Mouse (Mus musculus) gonadal fat pad, adult 2 months (tissue): ENCODE results near the gene Dis3l. TPM values are rescaled to one million over a fixed set of nuclear protein-coding genes. Genes with fewer than 3 reads are reported as not detected.
A peak's percentile ranks its signal among the peaks of the same experiment; 100 is the strongest.
"Not testable (repeated sequence)": the region's sequence is repeated elsewhere in the genome, so short reads cannot be mapped to it uniquely, and the experiment has no call there.

Experiments
- DNase-seq: peaks from one replicate; pipeline ENCODE4 v3.0.0-alpha.2; 2012; ENCODE audit warnings: low read depth
- polyA plus RNA-seq: library from polyadenylated mRNA; depleted of rRNA; stranded (reverse); fragments of >200 nt; gene quantifications from 2 replicates; pipeline ENCODE4 v1.2.3, GENCODE M21; 2012

The Dis3l gene
- polyA plus RNA-seq, 1 experiment: 6.5 TPM

DNA sequence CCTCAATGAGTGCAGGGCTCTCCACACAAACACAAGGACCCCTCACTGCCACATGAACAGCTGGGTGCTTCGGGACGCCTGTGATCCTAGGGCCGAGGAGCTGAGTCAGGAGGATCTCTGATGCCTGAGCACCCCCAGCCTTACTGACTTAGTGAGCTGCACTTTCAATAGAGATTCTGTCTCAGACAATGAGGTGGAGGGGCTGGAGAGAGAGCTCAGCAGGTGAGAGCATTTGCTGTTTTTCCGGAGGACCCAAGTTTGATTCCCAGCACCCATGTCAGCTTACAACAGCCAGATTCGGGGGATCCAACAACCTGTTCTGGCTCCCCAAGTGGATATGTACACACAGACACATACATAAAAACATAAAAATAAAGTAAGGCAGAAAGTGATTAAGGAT is 24.1 kb downstream of the Dis3l start:
- DNase-seq: no peak

DNA sequence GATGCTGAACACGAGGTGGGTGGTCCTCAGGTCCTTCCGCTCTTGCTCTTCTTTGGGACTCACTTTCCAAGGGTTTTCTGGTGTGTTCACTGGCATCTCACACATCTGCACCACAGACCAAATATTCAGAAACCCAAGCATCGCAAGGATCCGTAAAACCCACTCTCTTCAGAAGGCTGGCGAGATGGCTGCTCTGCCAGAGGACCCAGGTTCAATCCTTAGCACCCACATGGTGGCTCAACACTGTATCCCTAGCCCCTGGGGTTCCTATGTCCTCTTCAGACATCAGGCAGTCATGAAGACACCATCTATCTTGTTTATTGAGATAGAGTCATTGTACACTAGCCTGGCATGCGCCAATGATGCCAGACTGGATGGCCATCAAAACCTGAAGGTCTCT is 26.4 kb downstream of the Dis3l start:
- no peak for DNase-seq

DNA sequence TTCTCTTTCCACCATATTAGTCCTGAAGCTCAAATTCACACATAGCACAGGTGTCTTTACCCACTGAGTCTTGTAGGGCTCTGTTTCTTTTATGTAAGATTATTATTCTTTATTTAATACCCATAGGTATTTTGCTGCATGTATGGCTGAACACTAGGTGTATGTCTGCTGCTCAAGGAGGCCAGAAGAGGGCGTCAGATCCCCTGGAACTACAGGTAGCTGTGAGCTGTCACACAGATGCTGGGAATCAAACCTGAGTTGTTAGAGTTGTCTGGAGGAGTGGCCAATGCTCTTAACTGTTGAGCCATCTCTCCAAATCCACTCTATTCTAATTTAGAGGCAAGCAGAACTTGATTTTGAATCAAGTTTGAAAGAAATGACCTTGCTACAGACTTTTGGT is 29.0 kb downstream of the Dis3l start:
- DNase-seq: no peak

DNA sequence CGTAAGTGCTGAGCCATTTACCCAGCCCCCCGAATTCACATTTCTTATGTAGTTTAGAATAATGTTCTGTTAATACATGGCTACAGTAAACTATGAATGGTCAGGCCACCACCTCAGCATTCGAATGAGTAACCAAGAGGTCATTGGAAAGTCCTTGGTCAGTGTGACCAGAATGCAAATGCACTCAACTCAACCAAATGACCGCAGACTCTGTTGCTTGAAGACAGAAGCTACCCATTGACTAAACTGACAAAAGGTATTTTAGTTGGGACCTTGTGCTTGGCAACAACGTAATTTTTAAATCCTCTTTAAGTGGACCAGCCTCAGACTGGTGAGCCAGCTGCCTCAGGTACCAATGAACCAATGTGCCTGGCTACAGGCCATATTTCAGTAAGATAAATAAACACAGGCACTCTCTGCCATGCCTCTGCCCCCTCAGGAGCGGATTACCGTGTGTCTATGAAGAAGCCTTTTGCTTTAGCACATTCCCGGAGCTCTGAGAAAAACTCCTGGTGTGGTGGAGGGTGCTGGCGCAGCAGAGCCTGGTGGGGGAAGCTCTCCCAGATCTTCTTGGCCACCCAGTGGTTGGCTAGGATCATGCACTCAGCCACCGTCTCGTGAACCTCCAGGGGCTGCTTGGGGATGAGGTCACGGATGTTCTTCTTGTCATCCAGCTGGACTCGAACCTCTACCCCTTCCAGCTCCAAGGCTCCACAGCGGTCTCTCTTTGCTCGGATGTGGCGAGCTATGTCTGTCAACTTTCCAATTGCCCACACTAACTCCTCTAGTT is 29.9 kb downstream of the Dis3l start:
- peak; percentile 36 for DNase-seq

DNA sequence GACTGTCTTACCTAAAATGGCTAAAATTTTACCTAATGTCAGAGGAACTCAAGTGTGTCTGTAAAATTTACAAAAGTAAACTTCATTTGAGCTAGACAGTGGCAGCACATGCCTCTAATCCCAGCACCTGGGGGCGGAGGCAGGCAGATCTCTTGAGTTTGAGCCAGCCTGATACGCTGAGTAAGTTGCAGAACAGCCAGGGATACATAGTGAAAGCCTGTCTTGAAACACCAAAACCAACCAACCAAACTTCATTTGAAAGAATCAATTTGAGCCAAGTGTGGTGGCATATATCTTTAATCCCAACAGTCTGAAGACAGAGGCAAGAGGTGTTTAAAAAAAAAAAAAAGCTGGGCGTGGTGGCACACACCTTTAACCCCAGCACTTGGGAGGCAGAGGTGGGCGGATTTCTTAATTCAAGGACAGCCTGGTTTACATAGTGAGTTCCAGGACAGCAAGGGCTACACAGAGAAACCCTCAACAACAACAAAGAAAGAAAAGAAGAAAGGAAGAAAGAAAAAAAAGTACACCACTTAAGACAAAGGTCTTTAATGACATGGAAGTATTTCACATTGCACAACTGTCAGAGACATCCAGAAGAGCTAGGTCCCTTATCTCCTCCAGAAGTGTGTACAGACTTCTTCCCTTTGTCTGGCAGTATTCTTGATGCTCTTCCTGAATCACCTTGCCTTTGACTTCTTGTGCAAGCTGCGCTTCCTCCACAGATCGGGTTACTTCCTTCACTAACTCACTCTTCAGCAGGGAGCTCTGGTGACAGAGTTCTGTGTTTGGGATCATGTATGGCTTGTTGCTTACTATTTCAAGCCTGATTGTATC is 34.4 kb downstream of the Dis3l start:
- no peak for DNase-seq

DNA sequence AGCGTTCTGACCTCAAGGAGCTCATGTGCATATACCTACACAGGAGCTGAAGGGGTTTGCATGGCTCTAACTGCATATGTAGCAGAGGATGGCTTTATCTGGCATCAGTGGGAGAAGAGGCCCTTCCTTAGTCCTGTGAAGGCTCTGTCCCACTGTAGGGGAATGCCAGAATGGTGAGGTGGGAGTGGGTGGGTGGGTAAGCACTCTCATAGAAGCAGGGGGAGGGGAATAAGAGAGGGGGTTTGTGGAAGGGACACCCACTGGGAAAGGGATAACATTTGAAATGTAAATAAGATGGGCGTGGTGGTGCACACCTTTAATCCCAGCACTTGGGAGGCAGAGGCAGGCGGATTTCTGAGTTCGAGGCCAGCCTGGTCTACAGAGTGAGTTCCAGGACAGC is 38.0 kb downstream of the Dis3l start:
- not testable (repeated sequence) for DNase-seq

DNA sequence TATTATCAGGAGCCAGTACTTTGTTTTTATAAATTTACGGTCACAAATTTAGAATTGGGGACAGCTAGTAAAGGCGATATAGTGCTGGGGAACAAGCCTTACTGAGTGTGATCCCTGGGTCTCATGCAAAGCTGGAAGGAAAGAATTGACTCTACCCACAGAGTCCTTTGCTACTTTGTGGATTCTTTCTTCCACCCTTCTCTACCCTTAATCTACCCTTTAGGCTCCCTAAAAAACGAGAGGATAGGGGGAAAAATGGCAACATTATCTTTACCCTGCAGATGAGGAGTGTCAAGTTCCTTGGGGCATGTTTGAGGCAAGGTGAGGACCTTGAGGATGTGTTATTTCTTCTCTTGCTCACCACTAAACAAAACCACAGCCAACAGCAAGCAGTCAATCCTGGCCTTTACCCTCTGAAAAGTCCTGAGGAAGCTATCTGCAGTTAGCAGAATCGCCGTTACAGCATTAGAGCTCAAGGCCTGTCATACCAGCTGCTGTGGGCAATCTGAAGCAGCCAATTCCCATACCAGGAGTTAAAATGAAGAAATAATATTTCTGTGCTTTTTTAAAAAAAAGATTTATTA is 58.6 kb downstream of the Dis3l start:
- DNase-seq: no peak

DNA sequence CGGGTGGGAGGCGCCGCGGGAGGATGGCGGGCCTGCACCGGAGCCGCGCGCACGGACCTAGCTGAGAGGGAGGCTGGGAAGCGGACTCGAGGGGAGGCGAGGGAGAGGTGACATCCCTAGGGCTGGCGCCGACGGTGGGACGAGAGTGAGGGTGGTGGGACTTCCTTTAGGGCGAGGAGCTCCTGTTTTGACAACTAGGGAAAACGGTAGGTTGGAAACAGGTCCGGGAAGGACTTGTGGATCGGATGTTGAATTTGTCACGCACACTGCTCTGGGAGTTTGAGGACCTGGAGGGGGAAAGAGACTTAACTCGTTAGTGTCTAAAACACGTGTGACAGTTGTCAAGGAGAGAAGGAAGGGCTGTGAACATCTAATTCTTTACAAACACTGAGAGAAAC is 59.3 kb downstream of the Dis3l start:
- DNase-seq: no peak

DNA sequence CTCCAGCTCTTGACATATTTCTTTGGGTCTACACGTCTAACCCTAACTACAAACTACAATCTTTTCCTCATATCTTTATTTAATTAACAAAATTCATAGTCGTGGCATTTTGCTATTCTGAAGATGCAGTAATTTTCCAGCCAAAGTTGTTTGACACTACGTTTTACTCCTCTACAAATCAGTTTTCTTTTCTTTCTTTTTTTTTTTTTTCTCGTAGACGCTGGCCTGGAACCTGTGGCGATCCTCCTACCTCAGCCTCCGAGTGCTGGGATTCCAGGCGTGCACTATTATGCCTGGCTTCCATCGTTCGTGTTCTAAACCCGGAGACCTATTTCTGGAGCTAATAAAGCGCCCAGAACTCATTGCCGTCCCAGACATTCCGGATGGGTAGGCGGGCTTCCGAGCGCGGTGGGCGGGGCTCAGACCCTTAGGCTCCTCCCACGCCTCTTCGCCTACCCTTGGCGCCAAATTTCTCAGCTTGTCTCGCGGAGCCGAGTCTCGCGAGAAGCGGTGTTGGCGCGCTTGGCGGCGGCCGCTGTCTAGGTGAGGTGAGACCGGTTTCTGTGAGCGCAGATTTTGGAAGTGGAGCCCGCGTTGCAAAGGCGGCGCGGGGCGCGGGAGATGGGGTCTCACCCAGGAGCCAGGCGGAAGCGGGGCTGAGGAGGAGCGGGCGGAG is 59.8 kb downstream of the Dis3l start, which contains the start of gene Tipin:
Tipin (plus strand) TSS at position 477 of the 676 bp plus-strand sequence.
- DNase-seq: peak; percentile 33

DNA sequence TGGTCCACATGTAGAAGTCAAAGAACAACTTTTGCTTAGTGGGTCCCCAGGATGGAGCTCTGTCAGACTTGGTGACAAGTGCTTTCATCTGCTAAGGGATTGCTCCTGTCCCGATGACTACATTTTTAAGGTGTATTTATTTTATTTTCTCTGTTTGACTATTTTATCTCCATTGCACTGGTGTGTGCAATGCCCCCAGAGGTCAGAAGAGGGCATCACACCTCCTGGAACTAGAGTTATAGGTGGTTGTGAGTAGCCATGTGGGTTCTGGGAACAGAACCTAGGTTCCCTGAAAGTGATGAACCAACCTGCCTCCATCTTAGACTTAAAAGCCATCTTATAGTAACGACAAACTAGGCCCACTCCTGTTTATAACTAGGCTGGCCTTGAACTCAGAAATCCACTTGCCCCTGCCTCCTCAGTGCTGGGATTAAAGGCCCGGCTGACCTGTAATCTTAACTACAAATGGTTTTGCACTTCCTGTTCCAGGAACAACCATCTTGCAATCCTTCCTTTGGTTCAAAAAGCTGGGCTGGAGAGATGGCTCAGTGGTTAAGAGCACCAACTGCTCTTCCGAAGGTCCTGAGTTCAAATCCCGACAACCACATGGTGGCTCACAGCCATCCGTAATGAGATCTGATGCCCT is 62.3 kb downstream of the Dis3l start:
- DNase-seq: no peak

DNA sequence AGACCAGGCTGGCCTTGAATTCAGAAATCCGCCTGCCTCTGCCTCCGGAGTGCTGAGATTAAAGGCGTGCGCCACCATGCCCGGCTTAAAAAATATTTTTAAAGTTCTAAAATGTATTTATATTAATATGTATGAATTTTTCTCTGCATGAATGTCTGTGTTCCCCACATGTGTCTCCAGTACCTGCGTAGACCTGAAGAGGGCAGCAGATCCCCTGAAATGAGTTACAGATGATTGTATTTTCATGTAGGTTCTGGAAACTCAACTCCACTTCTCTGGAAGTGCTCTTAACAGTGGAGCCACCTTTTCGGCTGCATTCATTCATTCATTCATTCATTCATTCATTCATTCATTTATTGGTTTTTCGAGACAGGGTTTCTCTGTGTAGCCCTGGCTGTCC is 63.4 kb downstream of the Dis3l start:
- DNase-seq: no peak

DNA sequence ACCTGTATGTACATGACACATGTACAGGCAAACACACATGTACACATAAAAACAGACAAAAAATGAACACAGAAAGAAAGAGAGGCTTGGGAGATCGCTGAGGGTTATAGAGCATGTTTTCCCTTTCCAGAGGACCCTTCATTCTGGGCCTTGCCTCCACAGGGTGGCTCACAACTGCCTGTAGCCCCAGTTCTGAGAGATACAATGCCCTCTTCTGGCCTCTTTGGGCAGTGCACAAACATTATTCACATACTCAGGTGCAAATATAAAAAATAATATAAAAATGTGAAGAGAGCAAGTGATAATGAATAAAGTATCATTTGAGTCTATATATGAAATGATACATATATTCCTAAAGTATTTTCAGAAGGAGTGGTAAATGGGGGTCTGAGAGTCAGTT is 66.2 kb downstream of the Dis3l start:
- DNase-seq: no peak

DNA sequence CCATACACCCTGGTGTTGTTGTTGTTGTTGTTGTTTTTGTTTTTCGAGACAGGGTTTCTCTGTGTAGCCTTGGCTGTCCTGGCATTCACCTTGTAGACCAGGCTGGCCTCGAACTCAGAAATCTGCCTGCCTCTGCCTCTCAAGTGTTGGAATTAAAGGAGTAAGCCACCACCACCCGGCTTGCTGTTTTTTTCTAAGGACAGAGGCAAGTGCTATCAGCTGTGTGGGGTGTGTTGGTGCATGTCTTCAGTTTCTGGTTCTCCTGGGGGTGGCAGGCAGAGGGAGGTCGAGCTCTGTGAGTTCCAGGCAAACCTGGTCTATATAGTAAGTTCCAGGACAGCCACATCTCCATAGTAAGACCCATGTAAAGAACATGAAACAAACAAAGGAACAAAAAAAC is 66.8 kb downstream of the Dis3l start:
- no peak for DNase-seq

DNA sequence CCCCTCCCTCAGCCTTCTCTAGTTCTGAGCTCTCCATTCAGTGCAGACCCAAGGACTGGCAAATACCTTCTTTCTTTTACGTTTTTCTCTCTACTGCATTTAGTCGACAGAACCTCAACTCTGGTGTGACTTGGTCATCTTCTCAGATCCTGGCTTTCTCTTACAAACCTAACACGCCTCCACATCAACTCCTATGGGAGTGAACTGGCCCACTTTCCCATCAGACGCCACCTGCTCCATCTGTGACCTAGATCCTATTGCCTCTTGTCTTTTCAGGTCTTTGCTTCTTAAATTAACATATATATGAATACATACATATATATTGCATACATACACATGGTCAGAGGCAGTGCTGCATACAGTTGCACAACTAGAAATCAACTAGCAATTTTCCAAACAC is 67.3 kb downstream of the Dis3l start:
- no peak for DNase-seq

DNA sequence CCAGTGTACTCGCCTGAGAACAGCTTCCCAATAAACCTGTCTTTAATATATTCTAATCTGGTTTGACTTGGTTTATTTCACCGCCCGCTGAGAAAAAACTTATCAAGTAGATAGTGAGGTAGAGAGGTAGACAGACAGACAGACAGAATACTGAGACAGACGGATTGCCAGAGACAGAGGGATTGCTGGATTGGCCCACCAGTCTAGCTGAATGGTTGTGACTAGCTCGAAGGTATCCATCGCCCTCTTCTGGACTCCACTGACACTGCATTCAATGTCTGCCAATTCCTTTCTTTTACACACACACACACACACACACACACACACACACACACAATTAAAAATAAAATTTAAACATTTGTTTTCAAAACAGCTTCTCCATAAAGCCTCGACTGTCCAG is 68.5 kb downstream of the Dis3l start:
- DNase-seq: no peak

DNA sequence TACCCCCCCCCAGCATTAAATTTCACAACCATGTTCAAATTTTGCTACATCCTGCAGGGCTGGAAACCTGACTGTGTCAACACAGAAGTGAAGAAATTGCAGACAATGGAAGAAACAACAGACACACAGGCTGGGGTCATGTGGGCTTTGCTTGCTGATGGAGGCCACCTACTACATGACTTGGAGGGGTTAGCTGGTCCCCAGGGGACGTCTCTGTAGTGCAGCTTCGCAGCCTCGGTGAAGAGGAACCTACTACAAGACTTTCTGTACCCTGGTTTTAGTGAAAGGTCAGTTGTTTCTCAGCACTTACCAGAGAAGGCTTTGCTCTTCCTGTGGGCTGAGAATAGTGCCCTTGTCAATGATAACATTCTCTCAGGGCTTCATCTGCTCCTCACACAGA is 69.8 kb downstream of the Dis3l start:
- no peak for DNase-seq

DNA sequence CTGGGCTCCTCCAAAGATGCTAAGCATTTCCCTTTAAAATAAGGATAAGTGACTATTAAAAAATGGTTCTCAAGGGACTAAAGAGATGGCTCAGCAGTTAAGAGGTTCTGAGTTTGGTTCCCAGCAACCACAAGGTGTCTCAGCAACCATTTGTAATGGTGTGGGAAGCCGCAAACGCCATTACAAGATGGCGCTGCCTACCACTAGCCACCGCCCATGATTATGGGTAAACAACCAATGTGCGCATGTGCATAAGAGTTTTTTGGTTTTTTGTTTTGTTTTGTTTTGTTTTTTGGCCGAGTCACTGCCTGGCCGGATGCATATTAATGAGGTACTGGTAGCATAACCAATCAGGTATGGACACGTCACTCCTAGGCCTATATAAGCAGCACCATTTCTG is 72.3 kb downstream of the Dis3l start:
- not testable (repeated sequence) for DNase-seq

DNA sequence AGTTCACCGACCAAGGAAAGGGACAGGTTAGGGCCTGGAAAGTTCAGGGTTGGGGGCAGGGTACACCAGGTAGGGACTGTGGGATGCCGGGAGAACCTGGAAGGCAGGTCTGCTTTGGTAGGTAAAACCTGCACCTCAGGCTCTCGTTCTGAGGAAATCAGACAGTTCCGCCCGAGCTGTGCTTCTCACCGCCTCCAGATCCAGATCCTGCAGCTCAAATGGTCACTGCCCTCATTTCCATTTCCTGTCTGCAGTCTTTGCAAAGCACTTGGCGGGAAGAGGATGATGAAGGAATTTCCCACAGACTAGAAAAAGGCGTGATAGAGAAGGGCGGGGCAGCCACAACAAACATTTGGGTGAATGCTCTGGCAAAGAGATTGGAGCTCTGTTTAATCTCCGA is 72.9 kb downstream of the Dis3l start:
- DNase-seq: no peak

DNA sequence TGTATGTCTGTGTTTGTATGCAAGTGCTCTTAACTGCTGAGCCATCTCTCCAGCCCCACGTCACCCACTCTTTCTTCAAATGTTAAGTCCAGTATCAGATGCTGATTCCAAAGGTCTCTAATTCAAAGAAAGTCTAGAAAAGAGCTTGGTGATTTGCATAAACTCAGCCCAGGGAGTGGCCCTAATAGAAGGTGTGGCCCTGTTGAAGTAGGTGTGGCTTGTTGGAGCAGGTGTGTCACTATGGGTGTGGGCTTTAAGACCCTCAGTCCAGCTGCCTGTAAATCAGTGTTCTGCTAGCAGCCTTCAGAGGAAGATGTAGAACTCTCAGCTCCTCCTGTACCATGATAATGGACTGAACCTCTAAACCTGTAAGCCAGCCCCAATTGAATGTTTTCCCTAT is 73.9 kb downstream of the Dis3l start:
- DNase-seq: no peak

DNA sequence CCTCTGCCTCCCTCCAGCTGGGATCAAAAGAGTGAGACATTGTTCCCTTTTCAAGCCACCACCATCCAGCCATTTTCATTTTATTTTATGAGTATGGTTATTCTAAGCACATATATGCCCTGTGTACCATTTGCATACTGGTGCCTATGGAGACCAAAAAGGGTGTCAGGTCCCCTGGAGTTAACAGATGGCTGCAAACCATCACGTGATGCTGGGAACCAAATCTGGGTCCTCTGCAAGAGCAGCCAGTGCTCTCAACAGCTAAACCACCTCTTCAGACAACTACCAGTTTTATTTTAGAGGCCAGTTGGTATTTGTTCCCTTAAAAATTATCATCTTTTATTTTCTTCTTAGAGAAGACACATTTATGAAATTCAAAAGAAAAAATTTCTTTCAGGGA is 76.3 kb downstream of the Dis3l start:
- no peak for DNase-seq

DNA sequence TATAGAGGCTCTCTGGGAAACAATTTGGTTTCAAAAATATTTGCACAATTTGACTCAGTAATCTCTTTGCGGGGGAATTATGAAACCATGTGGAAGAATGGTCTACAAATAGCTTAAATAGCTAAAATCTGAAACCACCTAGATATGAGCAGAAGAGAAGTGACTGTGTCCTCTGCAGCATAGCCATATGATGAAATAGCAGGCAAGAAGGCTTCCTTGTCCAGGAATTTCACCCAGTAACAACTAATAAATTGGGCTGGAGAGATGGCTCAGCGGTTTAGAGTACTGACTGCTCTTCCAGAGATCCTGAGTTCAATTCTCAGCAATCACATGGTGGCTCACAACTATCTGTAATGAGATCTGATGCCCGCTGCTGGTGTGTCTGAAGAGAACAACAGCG is 80.1 kb downstream of the Dis3l start:
- no peak for DNase-seq

DNA sequence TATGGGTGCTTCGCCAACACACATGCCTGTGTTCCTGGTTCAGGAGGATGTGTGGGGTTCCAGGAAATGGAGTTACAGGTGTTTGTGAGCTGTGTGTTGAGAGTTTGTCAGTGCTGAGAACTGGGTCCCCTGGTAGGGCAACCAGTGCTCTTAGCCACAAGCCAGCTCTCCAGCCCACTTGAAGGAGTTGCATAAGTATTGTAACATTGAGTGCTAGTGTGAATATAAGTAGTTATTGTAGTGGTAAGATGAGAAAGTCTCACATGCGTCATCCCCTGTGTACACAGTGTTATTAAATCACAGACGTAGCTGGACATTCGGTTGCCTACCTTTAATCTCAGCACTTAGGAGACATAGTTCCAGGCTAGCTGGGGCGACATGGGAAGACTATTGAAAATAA is 81.2 kb downstream of the Dis3l start:
- no peak for DNase-seq
